Mouse (Mus musculus): ENCODE data around the gene Ttc19. TPM values are rescaled to one million over a fixed set of nuclear protein-coding genes. Genes with fewer than 3 reads are reported as not detected.
"Not testable (repeated sequence)": the region's sequence is repeated elsewhere in the genome, so short reads cannot be mapped to it uniquely, and the experiment has no call there.

Gene Ttc19
- polyA plus RNA-seq, 1 experiment from 2014 or later: 17.5 TPM

DNA sequence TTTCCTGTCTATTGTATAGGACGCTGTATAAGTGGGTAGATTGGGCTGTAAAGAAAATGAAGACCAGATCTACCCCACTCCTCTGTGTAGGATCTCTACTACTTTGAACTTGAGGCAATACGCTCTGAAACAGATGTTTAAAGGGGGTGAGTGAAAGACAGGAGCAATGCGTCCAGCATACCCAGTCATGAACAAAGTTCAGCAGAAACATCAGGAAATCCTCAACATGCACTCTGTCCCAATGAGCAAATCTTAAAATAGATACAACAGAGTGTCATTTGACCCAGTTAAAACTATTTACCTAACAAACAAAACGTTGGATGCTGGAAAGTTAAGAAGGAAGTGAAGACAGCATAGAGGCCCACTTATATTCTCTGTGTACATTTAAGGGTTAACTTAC is 70.7 kb downstream of the Ttc19 start:
- no peak overlapping the region for H3K4me3 ChIP-seq (ENCODE audit: low read depth, low read length)
- no peaks in the 10 kb centered on the region for H3K4me1 ChIP-seq (ENCODE audit: control insufficient read depth, insufficient read depth, low read length)
- H3K9ac ChIP-seq (ENCODE audit: low read length): no peak overlapping the region
- ATAC-seq (ENCODE audit: insufficient read depth, low FRiP score, low TSS enrichment) (no peak), DNase-seq (ENCODE audit: low spot score) (no peak)
- peaks cover 3% of the 10 kb centered on the region; the same call in 1 of the 2 replicates for H3K36me3 ChIP-seq (ENCODE audit: control insufficient read depth, insufficient read depth, low read length)
- no peaks in the 10 kb centered on the region for H3K27me3 ChIP-seq (ENCODE audit: control insufficient read depth, insufficient read depth, low read length)
- H3K27ac ChIP-seq (ENCODE audit: low read depth, low read length): no peak overlapping the region
- H3K9me3 ChIP-seq (ENCODE audit: control insufficient read depth, low read length): no peaks in the 10 kb centered on the region
- 81% methylated on average over 4 of the region's 4 CpGs for WGBS
- H3K4me2 ChIP-seq (ENCODE audit: low read depth): no peak overlapping the region

GRCm38 (mm10) chr11:62355216-62355615 is 73.9 kb downstream of the Ttc19 start:
- no peaks in the 10 kb centered on the region for H3K27me3 ChIP-seq (ENCODE audit: control insufficient read depth, insufficient read depth, low read length)
- H3K9me3 ChIP-seq (ENCODE audit: control insufficient read depth, low read length): no peaks in the 10 kb centered on the region
- WGBS: 91% methylated on average over 2 of the region's 2 CpGs
- ATAC-seq (ENCODE audit: insufficient read depth, low FRiP score, low TSS enrichment) (no peak), DNase-seq (ENCODE audit: low spot score) (no peak)
- no peaks in the 10 kb centered on the region for H3K4me1 ChIP-seq (ENCODE audit: control insufficient read depth, insufficient read depth, low read length)
- H3K9ac ChIP-seq (ENCODE audit: low read length): no peak overlapping the region
- H3K27ac ChIP-seq (ENCODE audit: low read depth, low read length): no peak overlapping the region
- H3K36me3 ChIP-seq (ENCODE audit: control insufficient read depth, insufficient read depth, low read length): peaks cover 1% of the 10 kb centered on the region; the same call in 1 of the 2 replicates
- H3K4me2 ChIP-seq (ENCODE audit: low read depth): no peak overlapping the region
- no peak overlapping the region for H3K4me3 ChIP-seq (ENCODE audit: low read depth, low read length)

DNA sequence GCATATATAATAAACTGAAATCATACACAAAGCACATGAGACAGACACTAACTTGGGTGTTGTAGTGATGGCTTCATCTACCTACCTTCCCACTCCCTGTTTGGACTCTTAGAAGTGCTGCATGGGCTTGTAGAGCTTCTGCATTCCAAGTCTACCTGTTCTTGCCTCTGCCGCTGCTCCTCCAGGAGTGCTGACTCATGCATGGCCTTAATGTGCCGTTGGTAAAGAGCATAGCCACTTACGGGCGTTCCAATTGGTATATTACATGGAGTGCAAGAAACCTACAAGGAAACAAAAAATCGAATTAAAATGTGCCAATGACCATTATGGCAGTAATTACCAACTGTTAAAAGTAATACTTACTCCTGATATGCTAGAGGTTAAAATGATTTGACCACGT is 85.6 kb downstream of the Ttc19 start:
- H3K9me3 ChIP-seq (ENCODE audit: control insufficient read depth, low read length): no peaks in the 10 kb centered on the region
- H3K27me3 ChIP-seq (ENCODE audit: control insufficient read depth, insufficient read depth, low read length): no peaks in the 10 kb centered on the region
- DNase-seq (ENCODE audit: low spot score): no peak
- no peak overlapping the region for H3K9ac ChIP-seq (ENCODE audit: low read length)
- WGBS: 93% methylated on average over 6 of the region's 6 CpGs
- H3K27ac ChIP-seq (ENCODE audit: low read depth, low read length): no peak overlapping the region
- H3K36me3 ChIP-seq (ENCODE audit: control insufficient read depth, insufficient read depth, low read length): peaks cover 2% of the 10 kb centered on the region; the same call in 1 of the 2 replicates
- ATAC-seq (ENCODE audit: insufficient read depth, low FRiP score, low TSS enrichment): no peak
- H3K4me1 ChIP-seq (ENCODE audit: control insufficient read depth, insufficient read depth, low read length): no peaks in the 10 kb centered on the region
- no peak overlapping the region for H3K4me3 ChIP-seq (ENCODE audit: low read depth, low read length)
- H3K4me2 ChIP-seq (ENCODE audit: low read depth): no peak overlapping the region

GRCm38 (mm10) chr11:62369924-62370323 is 88.7 kb downstream of the Ttc19 start:
- no peaks in the 10 kb centered on the region for H3K27me3 ChIP-seq (ENCODE audit: control insufficient read depth, insufficient read depth, low read length)
- no peak overlapping the region for H3K27ac ChIP-seq (ENCODE audit: low read depth, low read length)
- H3K4me1 ChIP-seq (ENCODE audit: control insufficient read depth, insufficient read depth, low read length): no peaks in the 10 kb centered on the region
- ATAC-seq (ENCODE audit: insufficient read depth, low FRiP score, low TSS enrichment) (no peak), DNase-seq (ENCODE audit: low spot score) (no peak)
- H3K9ac ChIP-seq (ENCODE audit: low read length): no peak overlapping the region
- no peaks in the 10 kb centered on the region for H3K9me3 ChIP-seq (ENCODE audit: control insufficient read depth, low read length)
- no peak overlapping the region for H3K4me3 ChIP-seq (ENCODE audit: low read depth, low read length)
- H3K36me3 ChIP-seq (ENCODE audit: control insufficient read depth, insufficient read depth, low read length): peaks cover 9% of the 10 kb centered on the region; the same call in 1 of the 2 replicates
- no peak overlapping the region for H3K4me2 ChIP-seq (ENCODE audit: low read depth)

DNA sequence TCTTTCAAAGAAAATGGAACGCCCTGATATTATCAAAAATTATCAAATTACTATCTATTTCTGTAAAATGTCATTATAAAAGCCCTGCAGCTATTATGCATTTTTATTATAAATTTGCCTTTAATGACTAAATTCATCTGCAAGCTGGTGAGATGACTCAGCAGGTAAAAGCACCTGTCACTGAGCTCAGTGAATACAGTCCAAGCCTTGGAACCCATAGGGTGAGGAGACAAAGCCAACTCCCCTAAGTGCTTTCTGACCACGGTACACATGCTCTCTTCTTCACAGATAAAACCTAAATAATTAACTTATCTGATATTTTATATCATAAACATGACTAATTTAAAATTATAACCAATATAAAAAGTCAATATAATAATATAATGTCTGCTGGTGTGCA is 90.5 kb downstream of the Ttc19 start:
- Histone ChIP-seq H3K9me3 (ENCODE audit: control insufficient read depth, low read length) (no peaks in the 10 kb centered on the region), H3K4me3 (ENCODE audit: low read depth, low read length) (no peak overlapping the region), H3K4me1 (ENCODE audit: control insufficient read depth, insufficient read depth, low read length) (no peaks in the 10 kb centered on the region), H3K27me3 (ENCODE audit: control insufficient read depth, insufficient read depth, low read length) (no peaks in the 10 kb centered on the region), H3K27ac (ENCODE audit: low read depth, low read length) (no peak overlapping the region), H3K4me2 (ENCODE audit: low read depth) (no peak overlapping the region), H3K9ac (ENCODE audit: low read length) (no peak overlapping the region), H3K36me3 (ENCODE audit: control insufficient read depth, insufficient read depth, low read length) (peaks cover 9% of the 10 kb centered on the region; the same call in 1 of the 2 replicates)
- 95% methylated on average over 2 of the region's 2 CpGs for WGBS
- no peak for ATAC-seq (ENCODE audit: insufficient read depth, low FRiP score, low TSS enrichment)
- DNase-seq (ENCODE audit: low spot score): no peak

DNA sequence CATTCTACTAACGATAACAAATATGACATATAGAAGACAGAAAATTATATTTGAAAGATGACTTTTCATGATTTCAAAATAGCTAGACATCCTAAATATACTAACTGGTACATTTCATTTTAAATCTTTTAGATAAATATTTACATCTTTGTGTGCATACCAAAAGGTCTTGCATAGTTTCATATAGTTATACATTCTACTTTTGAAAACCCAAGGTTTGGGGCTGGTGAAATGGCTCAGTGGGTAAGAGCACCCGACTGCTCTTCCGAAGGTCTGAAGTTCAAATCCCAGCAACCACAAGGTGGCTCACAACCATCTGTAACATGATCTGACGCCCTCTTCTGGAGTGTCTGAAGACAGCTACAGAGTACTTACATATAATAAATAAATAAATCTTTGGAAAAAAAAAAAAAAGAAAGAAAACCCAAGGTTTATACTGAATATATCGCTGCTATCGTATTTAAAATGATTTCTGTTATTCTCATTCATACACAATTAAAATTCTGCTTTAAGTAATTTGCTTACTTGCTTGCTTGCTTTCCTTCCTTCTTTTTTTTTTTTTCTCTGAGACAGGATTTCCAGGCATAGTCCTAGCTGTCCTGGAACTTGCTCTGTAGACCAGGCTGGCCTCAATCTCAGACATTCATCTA is 96.1 kb downstream of the Ttc19 start:
- H3K27ac ChIP-seq (ENCODE audit: low read depth, low read length); H3K4me2 ChIP-seq (ENCODE audit: low read depth); H3K36me3 ChIP-seq (ENCODE audit: control insufficient read depth, insufficient read depth, low read length); H3K4me3 ChIP-seq (ENCODE audit: low read depth, low read length); H3K9me3 ChIP-seq (ENCODE audit: control insufficient read depth, low read length); H3K27me3 ChIP-seq (ENCODE audit: control insufficient read depth, insufficient read depth, low read length); H3K4me1 ChIP-seq (ENCODE audit: control insufficient read depth, insufficient read depth, low read length); ATAC-seq (ENCODE audit: insufficient read depth, low FRiP score, low TSS enrichment); H3K9ac ChIP-seq (ENCODE audit: low read length); DNase-seq (ENCODE audit: low spot score): not testable (repeated sequence)
- 88% methylated on average over 6 of the region's 6 CpGs for WGBS

Other genes with a start within 250 kb of the Ttc19 start
- gene Adora2b, start 32.5 kb upstream of the Ttc19 start, polyA plus RNA-seq (2014; fragmentation: Nextera tagmentation; extraction: Ambion mirVana): 5.2 and 6.2 TPM in 2 replicates
- 19.0 and 19.7 TPM in 2 replicates for gene Zswim7, start 98 bp upstream of the Ttc19 start, polyA plus RNA-seq (2014; fragmentation: Nextera tagmentation; extraction: Ambion mirVana)
- gene Pigl, start 177.0 kb downstream of the Ttc19 start, polyA plus RNA-seq (2014; fragmentation: Nextera tagmentation; extraction: Ambion mirVana): 13.1 and 15.3 TPM in 2 replicates
- 160 and 176 TPM in 2 replicates for gene Ncor1, start 177.1 kb downstream of the Ttc19 start, polyA plus RNA-seq (2014; fragmentation: Nextera tagmentation; extraction: Ambion mirVana)

All from neural tube, embryonic 11.5 days (tissue).